In the genomic region with DNA sequence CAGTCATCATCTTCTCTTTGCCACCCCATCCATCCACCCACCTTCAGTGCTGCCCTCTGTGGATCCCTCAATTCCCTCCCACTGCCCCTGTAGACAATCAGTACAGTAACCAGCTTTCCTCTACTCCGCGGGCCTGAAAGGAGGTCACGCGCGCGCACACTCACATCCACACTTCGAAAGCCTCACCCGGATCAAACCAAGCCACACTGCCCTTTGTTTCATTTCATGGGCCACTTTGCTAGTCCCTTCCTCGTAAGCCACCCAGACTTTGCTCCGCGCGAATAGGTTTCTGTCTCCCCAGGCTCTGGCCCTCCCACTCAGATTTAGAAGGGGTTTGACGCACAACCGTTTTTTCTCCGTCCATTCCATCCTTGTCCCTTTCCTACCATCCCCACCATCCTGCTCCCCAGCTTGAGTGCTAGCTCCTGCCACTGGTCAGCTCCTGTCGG, we compare ENCODE assay signal across 11 mouse cellular contexts. TPM values are rescaled to one million over a fixed set of nuclear protein-coding genes. Genes with fewer than 3 reads are reported as not detected.
A peak's percentile ranks its signal among the peaks of the same experiment; 100 is the strongest.
DNase-seq lines count a peak whose midpoint lies in the region; ATAC-seq and TF ChIP-seq lines count a peak whose summit lies in the region.
"Had no signal": no experiment of that assay in that cellular context is flagged by ENCODE, and none has a peak within 500 bp of the region (broad histone marks: within the 10 kb centered on the region; RNA-seq: fewer than 3 reads in every experiment).

No protein-coding gene starts in this region.

- H3K27ac ChIP-seq in heart, embryonic 16.5 days (ENCODE audit: low read length) = no peak overlapping the region
- peak overlapping the region; percentile 36; the same call in 1 of the 2 replicates for H3K27ac ChIP-seq in embryonic facial prominence, embryonic 12.5 days
- peak overlapping the region; percentile 70 for H3K27ac ChIP-seq in intestine, embryonic 14.5 days (ENCODE audit: low read depth)

- 2% methylated on average over 16 of the region's 16 CpGs for WGBS in heart, embryonic 16.5 days
- WGBS in embryonic facial prominence, embryonic 12.5 days = under 1% methylated on average over 16 of the region's 16 CpGs
- WGBS in intestine, embryonic 14.5 days = 1% methylated on average over 16 of the region's 16 CpGs

- ATAC-seq in heart, embryonic 16.5 days (replicated peaks; ENCODE audit: extremely low read depth, insufficient read depth, low FRiP score) = no peak
- no peak for ATAC-seq in embryonic facial prominence, embryonic 12.5 days (ENCODE audit: insufficient number of reproducible peaks, insufficient read depth, low FRiP score, low TSS enrichment)
- ATAC-seq in intestine, embryonic 14.5 days (replicated peaks; ENCODE audit: low FRiP score, low TSS enrichment, low read depth) = peak; percentile 3; the same call in 1 of the 2 replicates

- H3K9ac ChIP-seq in heart, embryonic 16.5 days (ENCODE audit: low read length) = no peak overlapping the region
- peak overlapping the region; percentile 59 for H3K9ac ChIP-seq in embryonic facial prominence, embryonic 12.5 days
- peak overlapping the region; percentile 72 for H3K9ac ChIP-seq in intestine, embryonic 14.5 days (ENCODE audit: low read length)

- H3K4me1 ChIP-seq in heart, embryonic 16.5 days (ENCODE audit: control insufficient read depth, insufficient read depth, low read length) = peaks cover 2% of the 10 kb centered on the region; the same call in 1 of the 2 replicates
- peaks cover 8% of the 10 kb centered on the region; the same call in 1 of the 2 replicates for H3K4me1 ChIP-seq in embryonic facial prominence, embryonic 12.5 days
- peaks cover 10% of the 10 kb centered on the region; the same call in 1 of the 2 replicates for H3K4me1 ChIP-seq in intestine, embryonic 14.5 days (replicated peaks; ENCODE audit: control insufficient read depth, insufficient read depth, low read length)

- H3K9me3 ChIP-seq in heart, embryonic 16.5 days (replicated peaks; ENCODE audit: control insufficient read depth, low read length) = no peaks in the 10 kb centered on the region
- H3K9me3 ChIP-seq in embryonic facial prominence, embryonic 12.5 days = no peaks in the 10 kb centered on the region
- no peaks in the 10 kb centered on the region for H3K9me3 ChIP-seq in intestine, embryonic 14.5 days (ENCODE audit: control insufficient read depth, low read length)

- peak overlapping the region; percentile 45 for H3K4me3 ChIP-seq in heart, embryonic 16.5 days (ENCODE audit: low read length)
- H3K4me3 ChIP-seq in embryonic facial prominence, embryonic 12.5 days = peak overlapping the region; percentile 44
- H3K4me3 ChIP-seq in intestine, embryonic 14.5 days (ENCODE audit: low read depth, low read length) = peak overlapping the region; percentile 56
- peak overlapping the region; percentile 94 for H3K4me3 ChIP-seq in myocyte

- peaks cover 41% of the 10 kb centered on the region for H3K79me2 ChIP-seq in myocyte (ENCODE audit: control insufficient read depth, insufficient read depth)

- H3K4me2 ChIP-seq in heart, embryonic 16.5 days (ENCODE audit: low read depth, low read length) = peak overlapping the region; percentile 68
- peak overlapping the region; percentile 78 for H3K4me2 ChIP-seq in embryonic facial prominence, embryonic 12.5 days (replicated peaks)
- peak overlapping the region; percentile 54 for H3K4me2 ChIP-seq in intestine, embryonic 14.5 days (ENCODE audit: low read length)
- H3K4me2 ChIP-seq in myocyte (ENCODE audit: low read depth) = peak overlapping the region; percentile 81

- TF ChIP-seq POLR2A in myocyte (IDR thresholded peaks at IDR 0.05; ENCODE audit: insufficient read length, low read depth) = no peak

- peak overlapping the region; percentile 86 for H3ac ChIP-seq in myocyte (ENCODE audit: control insufficient read depth, insufficient read length)

- intact Hi-C loops in heart, postnatal 25 days (cut with DNase I) = no loop called here

- peaks cover 75% of the 10 kb centered on the region for H3K27me3 ChIP-seq in heart, embryonic 16.5 days (ENCODE audit: control insufficient read depth, insufficient read depth, low read length)
- peaks cover 69% of the 10 kb centered on the region for H3K27me3 ChIP-seq in embryonic facial prominence, embryonic 12.5 days
- peaks cover 92% of the 10 kb centered on the region for H3K27me3 ChIP-seq in intestine, embryonic 14.5 days (replicated peaks; ENCODE audit: control insufficient read depth, insufficient read depth, low read length)
- no peaks in the 10 kb centered on the region for H3K27me3 ChIP-seq in myocyte (ENCODE audit: control insufficient read depth, insufficient read depth, insufficient read length)

- DNase-seq in heart, postnatal 25 days (ENCODE audit: low spot score) = no peak
- no peak for DNase-seq in intestine, embryonic 14.5 days (ENCODE audit: low spot score)
- no peak for DNase-seq in frontal cortex, postnatal 10 days (ENCODE audit: low spot score in 2 of 2)
- DNase-seq in right cerebral cortex, postnatal 4 days = no peak
- no peak for DNase-seq in layer of hippocampus, postnatal 14 days (ENCODE audit: low spot score in 2 of 2)
- DNase-seq: cerebellum, adult 9-11 months had no signal

- H3K36me3 ChIP-seq in heart, embryonic 16.5 days (ENCODE audit: control insufficient read depth, insufficient read depth) = no peaks in the 10 kb centered on the region
- no peaks in the 10 kb centered on the region for H3K36me3 ChIP-seq in embryonic facial prominence, embryonic 12.5 days
- no peaks in the 10 kb centered on the region for H3K36me3 ChIP-seq in intestine, embryonic 14.5 days (ENCODE audit: control insufficient read depth, insufficient read depth, low read length)
- no peaks in the 10 kb centered on the region for H3K36me3 ChIP-seq in myocyte (ENCODE audit: control insufficient read depth, insufficient read depth)

TF ChIP-seq in myocyte, 11 proteins besides CTCF, POLR2A, EP300 and RAD21:
- TF ChIP-seq MYOG (IDR thresholded peaks at IDR 0.05; ENCODE audit: control insufficient read depth in 1 of 3, insufficient read depth in 1 of 3, insufficient read length in 2 of 3, low read depth in 2 of 3) (no peak), MAX (IDR thresholded peaks at IDR 0.05; ENCODE audit: low read depth) (no peak), REST (IDR thresholded peaks at IDR 0.05; ENCODE audit: insufficient read depth, insufficient read length) (no peak), MYOD1 (IDR thresholded peaks at IDR 0.05; ENCODE audit: control insufficient read depth in 1 of 3, insufficient read length in 2 of 3, low read depth in 2 of 3) (no peak), SRF (IDR thresholded peaks at IDR 0.05; ENCODE audit: control insufficient read depth, insufficient read length, low read depth) (no peak), TCF12 (IDR thresholded peaks at IDR 0.05; ENCODE audit: insufficient read depth, poor library complexity, severe bottlenecking) (no peak), TCF3 (IDR thresholded peaks at IDR 0.05; ENCODE audit: insufficient read length, low read depth) (no peak), POLR2AphosphoS2 (IDR thresholded peaks at IDR 0.05; ENCODE audit: insufficient read length, low read depth) (no peak), E2F4 (IDR thresholded peaks at IDR 0.05; ENCODE audit: insufficient read depth) (no peak), CEBPB (IDR thresholded peaks at IDR 0.05; ENCODE audit: insufficient read depth, poor library complexity, severe bottlenecking) (no peak), USF1 (IDR thresholded peaks at IDR 0.05; ENCODE audit: low read depth) (no peak)

RNA-seq across cellular contexts. Expression of a gene that starts 0.5 kb away (rescaled TPM):
- 16.3 and 26.9 TPM in 2 replicates for polyA plus RNA-seq in heart, embryonic 16.5 days (2015; fragmentation: Nextera tagmentation; extraction: Ambion mirVana)
- 1 to 10 TPM; 1.3 TPM for total RNA-seq in heart, postnatal 25 days (2021)
- polyA plus RNA-seq in embryonic facial prominence, embryonic 12.5 days (2016; fragmentation: Nextera tagmentation; extraction: Ambion mirVana) = 54.6 and 55.2 TPM in 2 replicates
- polyA plus RNA-seq in intestine, embryonic 14.5 days (2014; fragmentation: Nextera tagmentation; extraction: Ambion mirVana) = 35.6 and 48.0 TPM in 2 replicates
- polyA plus RNA-seq in myocyte (2012; fragmentation: generic; extraction: Trizol) = 35.6 TPM
- total RNA-seq in layer of hippocampus, postnatal 14 days (2021) = under 1 TPM in 1 of 2 experiments, not detected in 1; 0.45 TPM
- total RNA-seq: layer of hippocampus, adult 8-10 months; MEL had no signal

Comparison
In these comparisons a context has a peak if more than half of its experiments do, and no peak if none do; other contexts are left out.
1. H3K4me3 ChIP-seq: peak in every context shown above with its lines; median percentile 94 in myocyte; 56 in intestine, embryonic 14.5 days; 45 in heart, embryonic 16.5 days; 44 in embryonic facial prominence, embryonic 12.5 days.